Mouse (Mus musculus) MEL (cell line): ENCODE results near the gene Cldn19. TPM values are rescaled to one million over a fixed set of nuclear protein-coding genes. Genes with fewer than 3 reads are reported as not detected.

Experiments
- DNase-seq: peaks from one replicate; pipeline ENCODE4 v3.0.0; 2011; ENCODE audit warnings: low read depth, low spot score
- H3K27ac ChIP-seq: 2 replicates; pipeline ENCODE4 v1.5.1; 2012; ENCODE audit warnings: low read depth, mild to moderate bottlenecking, control low read depth, low read length, moderate library complexity; ENCODE audit not compliant: control insufficient read depth
- H3K27me3 ChIP-seq, 2 experiments: fragments of 150-350 bp in 1 of 2; sonication (generic) in 1 of 2; 2 replicates each; pipeline ENCODE4 v1.6.1; 2012; ENCODE audit warnings: low read length in 2 of 2, mild to moderate bottlenecking in 2 of 2, improper control_type of control experiment in 1 of 2, moderate library complexity in 1 of 2; ENCODE audit not compliant: insufficient read depth in 2 of 2, control insufficient read depth in 1 of 2
- H3K36me3 ChIP-seq, 2 experiments: 2 replicates each; pipeline ENCODE4 v1.6.1; 2012 to 2014; ENCODE audit warnings: low read length in 2 of 2, improper control_type of control experiment in 1 of 2, inconsistent platforms in 1 of 2, mild to moderate bottlenecking in 1 of 2; ENCODE audit not compliant: insufficient read depth in 2 of 2, control insufficient read depth in 1 of 2
- H3K4me1 ChIP-seq, 2 experiments: fragments of 150-350 bp in 1 of 2; sonication (generic) in 1 of 2; 2 replicates each; pipeline ENCODE4 v1.6.1; 2012; ENCODE audit warnings: low read length in 2 of 2, improper control_type of control experiment in 1 of 2, mild to moderate bottlenecking in 1 of 2; ENCODE audit not compliant: insufficient read depth in 2 of 2, control insufficient read depth in 1 of 2
- H3K4me3 ChIP-seq, 2 experiments: fragments of 150-350 bp in 1 of 2; sonication (generic) in 1 of 2; 2 replicates each; pipeline ENCODE4 v1.5.1; 2012; ENCODE audit warnings: low read depth in 2 of 2, low read length in 2 of 2, mild to moderate bottlenecking in 2 of 2, moderate library complexity in 2 of 2, control low read depth in 1 of 2, improper control_type of control experiment in 1 of 2; ENCODE audit not compliant: control insufficient read depth in 1 of 2, insufficient read depth in 1 of 2
- H3K79me2 ChIP-seq: 2 replicates; pipeline ENCODE4 v1.6.1; 2012; ENCODE audit warnings: mild to moderate bottlenecking, low read length, moderate library complexity; ENCODE audit not compliant: control insufficient read depth, poor library complexity, insufficient read depth
- H3K9ac ChIP-seq: 2 replicates; pipeline ENCODE4 v1.6.1; 2012; ENCODE audit warnings: low read depth, mild to moderate bottlenecking, control low read depth, low read length, moderate library complexity; ENCODE audit not compliant: control insufficient read depth, poor library complexity, severe bottlenecking
- H3K9me3 ChIP-seq: fragments of 150-350 bp; sonication (generic); replicated peaks from 2 replicates; pipeline ENCODE4 v1.6.1; 2012; ENCODE audit warnings: mild to moderate bottlenecking, low read length, improper control_type of control experiment, moderate library complexity; ENCODE audit not compliant: insufficient read depth
- BHLHE40 ChIP-seq: IDR thresholded peaks from 2 replicates; pipeline ENCODE4 v1.6.1; 2012; ENCODE audit warnings: low read depth, mild to moderate bottlenecking, inconsistent platforms, low read length, improper control_type of control experiment, borderline replicate concordance
- CTCF ChIP-seq, 3 experiments: IDR thresholded peaks in 2 of 3; conservative IDR thresholded peaks in 1 of 3; 2 replicates each; pipeline ENCODE4 v1.5.1; 2011 to 2012; ENCODE audit warnings: low read length in 3 of 3, low read depth in 2 of 3, mild to moderate bottlenecking in 2 of 3, improper control_type of control experiment in 1 of 3, inconsistent platforms in 1 of 3, mixed read lengths in 1 of 3, moderate library complexity in 1 of 3; ENCODE audit not compliant: control insufficient read depth in 1 of 3, insufficient read depth in 1 of 3, poor library complexity in 1 of 3, severe bottlenecking in 1 of 3
- E2F4 ChIP-seq: IDR thresholded peaks from 2 replicates; pipeline ENCODE4 v1.6.1; 2011; ENCODE audit warnings: low read depth, low read length, improper control_type of control experiment, borderline replicate concordance
- EP300 ChIP-seq, 2 experiments: IDR thresholded peaks; 2 replicates each; pipeline ENCODE4 v1.6.1; 2011; ENCODE audit warnings: improper control_type of control experiment in 2 of 2, low read length in 2 of 2, low read depth in 1 of 2, mild to moderate bottlenecking in 1 of 2
- ETS1 ChIP-seq: IDR thresholded peaks from 2 replicates; pipeline ENCODE4 v1.6.1; 2012; ENCODE audit warnings: low read depth, mild to moderate bottlenecking, inconsistent platforms, low read length, improper control_type of control experiment, moderate library complexity
- GATA1 ChIP-seq: IDR thresholded peaks from 2 replicates; pipeline ENCODE4 v1.6.1; 2011; ENCODE audit warnings: low read depth, low read length, improper control_type of control experiment
- KAT2A ChIP-seq: conservative IDR thresholded peaks from 2 replicates; pipeline ENCODE4 v1.6.1; 2012; ENCODE audit warnings: low read depth, low read length, improper control_type of control experiment, inconsistent platforms
- MAFK ChIP-seq: IDR thresholded peaks from 2 replicates; pipeline ENCODE4 v1.6.1; 2011; ENCODE audit warnings: low read depth, mild to moderate bottlenecking, low read length, improper control_type of control experiment, borderline replicate concordance
- MAX ChIP-seq: IDR thresholded peaks from 2 replicates; pipeline ENCODE4 v1.6.1; 2011; ENCODE audit warnings: low read length, improper control_type of control experiment
- MYB ChIP-seq: IDR thresholded peaks from 2 replicates; pipeline ENCODE4 v1.6.1; 2011; ENCODE audit warnings: mild to moderate bottlenecking, low read depth, low read length, improper control_type of control experiment
- POLR2AphosphoS2 ChIP-seq: IDR thresholded peaks from 2 replicates; pipeline ENCODE4 v1.6.1; 2011; ENCODE audit warnings: low read length, improper control_type of control experiment
- POLR2AphosphoS5 ChIP-seq: IDR thresholded peaks from 2 replicates; pipeline ENCODE4 v1.6.1; 2012; ENCODE audit warnings: low read depth, borderline replicate concordance, mild to moderate bottlenecking, inconsistent platforms, low read length, moderate library complexity, mixed read lengths
- RAD21 ChIP-seq: IDR thresholded peaks from 2 replicates; pipeline ENCODE4 v1.6.1; 2011; ENCODE audit warnings: mild to moderate bottlenecking, low read depth, low read length, improper control_type of control experiment
- RCOR1 ChIP-seq: IDR thresholded peaks from 2 replicates; pipeline ENCODE4 v1.6.1; 2012; ENCODE audit warnings: low read depth, mild to moderate bottlenecking, inconsistent platforms, low read length, improper control_type of control experiment
- SMC3 ChIP-seq: IDR thresholded peaks from 2 replicates; pipeline ENCODE4 v1.6.1; 2011; ENCODE audit warnings: low read depth, low read length, improper control_type of control experiment
- TAL1 ChIP-seq: IDR thresholded peaks from 2 replicates; pipeline ENCODE4 v1.6.1; 2012; ENCODE audit warnings: mild to moderate bottlenecking, inconsistent platforms, low read length, moderate library complexity, mixed read lengths
- USF1 ChIP-seq: IDR thresholded peaks from 2 replicates; pipeline ENCODE4 v1.6.1; 2014; ENCODE audit warnings: low read depth, mild to moderate bottlenecking, inconsistent platforms, low read length, improper control_type of control experiment, moderate library complexity
- USF2 ChIP-seq, 2 experiments: IDR thresholded peaks; 2 replicates each; pipeline ENCODE4 v1.6.1; 2011 to 2012; ENCODE audit warnings: improper control_type of control experiment in 2 of 2, low read length in 2 of 2, borderline replicate concordance in 1 of 2, inconsistent platforms in 1 of 2, low read depth in 1 of 2, mild to moderate bottlenecking in 1 of 2; ENCODE audit not compliant: insufficient read depth in 1 of 2
- ZC3H11A ChIP-seq: IDR thresholded peaks from 2 replicates; pipeline ENCODE4 v1.6.1; 2012; ENCODE audit warnings: low read depth, mild to moderate bottlenecking, inconsistent platforms, low read length, improper control_type of control experiment
- ZKSCAN1 ChIP-seq: IDR thresholded peaks from 2 replicates; pipeline ENCODE4 v1.6.1; 2012; ENCODE audit warnings: low read depth, mild to moderate bottlenecking, inconsistent platforms, low read length, improper control_type of control experiment, moderate library complexity
- ZMIZ1 ChIP-seq: IDR thresholded peaks from 2 replicates; pipeline ENCODE4 v1.6.1; 2012; ENCODE audit warnings: low read depth, mild to moderate bottlenecking, inconsistent platforms, low read length, improper control_type of control experiment, moderate library complexity
- ZNF384 ChIP-seq: IDR thresholded peaks from 2 replicates; pipeline ENCODE4 v1.6.1; 2012; ENCODE audit warnings: low read depth, mild to moderate bottlenecking, inconsistent platforms, low read length, improper control_type of control experiment
- polyA plus RNA-seq, 2 experiments: library from polyadenylated mRNA; stranded (reverse) in 1 of 2; unstranded in 1 of 2; fragments of >175 nt in 1 of 2; fragments of >200 nt in 1 of 2; gene quantifications; 2 replicates each; pipeline versions ENCODE4 v1.2.1 to v1.2.4; 2012; ENCODE audit warnings: low replicate concordance in 2 of 2, low read depth in 1 of 2; ENCODE audit not compliant: insufficient read length in 2 of 2, insufficient read depth in 1 of 2, missing spikeins in 1 of 2
- total RNA-seq: library from RNA; depleted of rRNA; stranded (reverse); fragments of 300-350 nt; gene quantifications from 2 replicates; pipeline ENCODE4 v1.2.3, GENCODE M21; 2012

Gene Cldn19
- total and polyA plus RNA-seq, 3 experiments = not detected

DNA sequence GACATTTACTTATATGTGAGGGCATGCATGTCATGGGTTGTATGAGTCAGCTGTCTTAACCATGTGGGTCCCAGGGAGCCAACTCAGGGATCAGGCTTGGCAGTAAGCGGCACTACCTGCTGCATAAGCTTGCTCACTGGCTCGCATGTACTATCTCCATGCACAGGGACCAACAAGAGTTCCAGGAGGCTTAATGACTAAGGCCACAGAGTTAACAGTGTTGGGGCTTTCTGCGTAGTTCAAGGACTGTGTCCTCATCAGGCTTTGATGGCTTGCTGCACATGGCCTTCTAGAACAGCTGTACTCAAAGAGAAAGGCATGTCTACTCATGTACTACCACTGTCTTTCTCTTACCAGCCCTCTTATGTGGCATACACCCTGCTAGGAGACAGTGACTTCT lies 45.5 kb downstream of the Cldn19 start (continued):
- TF ChIP-seq USF2 (IDR thresholded peaks at IDR 0.05; ENCODE audit: borderline replicate concordance in 1 of 2, insufficient read depth in 1 of 2, low read depth in 1 of 2, low read length in 2 of 2) (no peak), ZNF384 (no peak), MYB (no peak), KAT2A (no peak), CTCF (IDR thresholded peaks at IDR 0.05 in 2 of 3, conservative IDR thresholded peaks at IDR 0.05 in 1 of 3; ENCODE audit: control insufficient read depth in 1 of 3, insufficient read depth in 1 of 3, low read depth in 2 of 3, low read length in 3 of 3, poor library complexity in 1 of 3, severe bottlenecking in 1 of 3) (no peak)

DNA sequence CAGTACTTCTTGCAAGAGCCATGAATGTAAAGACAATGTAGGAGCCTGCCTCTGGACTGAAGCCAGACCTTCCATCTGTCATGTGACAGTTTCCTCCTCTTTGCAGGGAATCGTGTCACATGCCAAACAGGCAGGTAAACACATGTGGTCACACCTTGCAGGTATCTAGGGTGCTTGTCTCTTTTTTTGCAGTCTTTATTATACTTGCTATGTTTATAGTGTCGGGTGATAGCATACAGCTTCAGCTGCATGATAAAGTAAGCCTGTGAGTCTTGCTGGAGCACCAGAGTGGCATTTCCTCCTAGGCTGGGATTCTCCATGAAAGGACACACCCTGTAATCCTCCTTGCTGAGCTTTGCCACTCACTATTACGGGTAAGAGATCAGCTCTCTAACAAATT lies 46.6 kb downstream of the Cldn19 start:
- Histone ChIP-seq H3K9ac (no peak overlapping the region), H3K79me2 (no peaks in the 10 kb centered on the region), H3K9me3 (no peaks in the 10 kb centered on the region), H3K36me3 (no peaks in the 10 kb centered on the region), H3K4me3 (no peak overlapping the region), H3K27ac (no peak overlapping the region), H3K27me3 (no peaks in the 10 kb centered on the region), H3K4me1 (no peaks in the 10 kb centered on the region)
- no peak for TF ChIP-seq GATA1
- no peak for TF ChIP-seq POLR2AphosphoS2
- TF ChIP-seq RCOR1 = no peak
- no peak for TF ChIP-seq MYB
- TF ChIP-seq MAX = no peak
- TF ChIP-seq POLR2AphosphoS5 = no peak
- TF ChIP-seq E2F4 = no peak
- no peak for TF ChIP-seq SMC3
- TF ChIP-seq ZC3H11A = no peak
- no peak for TF ChIP-seq ZKSCAN1
- TF ChIP-seq BHLHE40 = no peak
- TF ChIP-seq ETS1 = no peak
- TF ChIP-seq ZMIZ1 = no peak
- no peak for TF ChIP-seq USF1
- no peak for TF ChIP-seq RAD21
- TF ChIP-seq MAFK = no peak
- no peak for TF ChIP-seq TAL1
- no peak for TF ChIP-seq EP300 (IDR thresholded peaks at IDR 0.05; ENCODE audit: low read depth in 1 of 2, low read length in 2 of 2)
- TF ChIP-seq USF2 (IDR thresholded peaks at IDR 0.05; ENCODE audit: borderline replicate concordance in 1 of 2, insufficient read depth in 1 of 2, low read depth in 1 of 2, low read length in 2 of 2) = no peak
- TF ChIP-seq CTCF (IDR thresholded peaks at IDR 0.05 in 2 of 3, conservative IDR thresholded peaks at IDR 0.05 in 1 of 3; ENCODE audit: control insufficient read depth in 1 of 3, insufficient read depth in 1 of 3, low read depth in 2 of 3, low read length in 3 of 3, poor library complexity in 1 of 3, severe bottlenecking in 1 of 3) = no peak
- DNase-seq = no peak
